Mouse (Mus musculus): ENCODE data around the gene Zeb2.

The Zeb2 gene

DNA sequence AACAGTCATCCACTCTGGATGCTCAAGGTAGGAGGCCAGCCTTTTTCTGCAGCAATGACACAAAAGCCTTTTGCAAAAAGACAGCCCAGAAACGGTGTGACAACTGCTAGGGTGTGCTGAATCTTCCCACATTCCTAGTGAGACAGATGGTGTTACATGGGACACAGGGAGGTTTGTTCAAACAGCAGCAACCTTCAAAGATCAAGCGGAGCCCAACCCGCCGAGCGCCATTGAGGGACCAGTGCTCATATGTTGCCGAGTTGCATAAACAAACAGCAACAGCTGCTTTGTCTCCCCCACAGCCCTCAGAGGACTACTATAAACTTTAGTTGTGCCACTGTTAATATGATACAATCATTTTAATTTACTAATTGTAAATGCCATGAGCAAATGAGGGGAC lies 117.3 kb downstream of the Zeb2 start:
- DNase-seq (ENCODE audit: low read depth, low spot score) = no peak

DNA sequence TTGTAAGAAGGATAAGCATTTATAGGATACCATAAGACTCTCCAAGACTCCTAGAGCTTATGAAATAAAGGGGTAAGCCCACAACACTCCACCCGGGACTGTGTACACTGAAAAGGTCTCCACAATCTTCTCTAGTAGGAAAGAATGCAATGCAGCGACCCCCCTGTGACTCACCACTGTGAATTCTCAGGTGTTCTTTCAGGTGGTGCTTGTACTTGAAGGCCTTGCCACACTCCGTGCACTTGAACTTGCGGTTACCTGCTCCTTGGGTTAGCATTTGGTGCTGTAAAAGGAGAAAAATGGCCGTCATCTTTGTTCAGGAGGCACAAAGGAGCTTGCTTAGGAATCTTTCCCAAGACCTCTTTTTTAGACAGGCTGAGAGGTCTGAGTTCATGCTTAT lies 118.5 kb downstream of the Zeb2 start:
- DNase-seq (ENCODE audit: low read depth, low spot score) = no peak

DNA sequence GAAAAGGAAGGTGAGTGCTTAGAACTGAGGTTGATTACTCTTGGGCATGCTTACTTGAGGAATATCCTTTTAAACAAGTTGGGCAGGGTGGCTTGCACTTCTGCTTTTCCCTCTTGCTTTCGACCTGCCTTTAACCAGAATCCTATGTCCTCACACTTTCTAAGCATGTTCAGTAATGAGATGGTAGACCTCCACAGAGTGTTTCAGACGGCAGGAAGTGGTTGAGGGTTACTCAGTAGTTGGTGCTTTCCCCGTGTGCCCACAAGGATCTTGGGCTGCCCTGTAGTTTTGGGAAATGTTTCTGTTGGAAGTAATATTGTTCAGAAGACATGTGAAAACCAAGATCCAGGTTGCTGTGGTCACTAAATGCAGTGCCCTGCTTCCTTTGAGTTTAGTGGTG lies 135.5 kb downstream of the Zeb2 start:
- DNase-seq (ENCODE audit: low read depth, low spot score) = no peak

DNA sequence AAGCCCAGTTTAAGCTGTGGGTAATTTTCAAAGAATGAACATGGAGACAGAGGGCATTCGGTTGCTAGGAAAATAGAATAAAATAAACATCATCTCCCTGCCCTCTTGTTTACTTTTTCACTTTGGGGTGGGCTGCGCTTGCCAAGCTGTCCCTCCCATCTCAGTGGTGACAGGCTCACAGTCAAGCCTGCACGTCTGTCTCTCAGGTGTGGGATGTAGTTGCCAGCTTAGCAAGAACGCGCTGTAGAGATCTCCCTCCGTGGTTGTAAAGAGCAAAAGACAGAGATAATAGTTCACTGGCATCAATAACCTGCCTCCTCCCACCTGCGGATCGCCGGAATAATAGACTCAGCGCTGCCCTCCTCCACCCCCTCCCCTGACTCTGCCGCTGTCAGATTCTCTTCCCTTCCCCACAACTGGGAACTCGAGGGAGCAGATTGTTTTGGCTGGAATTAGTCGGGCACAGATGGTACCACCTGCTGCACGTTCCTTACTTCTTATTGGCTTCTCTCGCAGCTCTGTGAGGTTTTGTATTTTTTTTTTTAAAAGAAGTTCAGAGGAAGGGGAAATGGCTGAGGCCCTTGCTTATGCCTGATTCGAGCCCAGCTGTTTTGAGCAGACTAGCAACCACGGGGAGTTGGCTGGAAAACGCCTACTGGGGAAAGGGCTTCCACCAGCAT lies 138.0 kb downstream of the Zeb2 start:
- no peak for DNase-seq (ENCODE audit: low read depth, low spot score)

DNA sequence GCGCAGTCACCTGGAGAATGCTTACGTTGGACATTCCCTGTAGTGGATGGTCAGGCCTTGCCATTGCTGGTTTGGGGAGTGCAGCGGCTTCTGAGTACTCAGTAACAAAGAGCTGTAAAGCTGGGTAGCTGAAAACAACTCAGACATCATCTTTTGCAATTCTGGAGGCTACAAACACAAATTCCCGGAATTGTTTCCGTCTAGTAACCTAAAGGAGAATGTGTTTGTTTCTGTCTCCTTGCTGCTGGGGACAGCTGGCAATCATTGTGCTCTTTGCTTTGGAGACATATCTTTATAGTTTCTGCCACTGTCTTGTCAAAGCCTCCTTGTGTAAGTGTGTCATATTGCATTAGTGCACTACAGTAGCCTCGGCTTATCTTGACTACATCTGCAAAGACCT lies 139.2 kb downstream of the Zeb2 start:
- DNase-seq (ENCODE audit: low read depth, low spot score) = no peak

DNA sequence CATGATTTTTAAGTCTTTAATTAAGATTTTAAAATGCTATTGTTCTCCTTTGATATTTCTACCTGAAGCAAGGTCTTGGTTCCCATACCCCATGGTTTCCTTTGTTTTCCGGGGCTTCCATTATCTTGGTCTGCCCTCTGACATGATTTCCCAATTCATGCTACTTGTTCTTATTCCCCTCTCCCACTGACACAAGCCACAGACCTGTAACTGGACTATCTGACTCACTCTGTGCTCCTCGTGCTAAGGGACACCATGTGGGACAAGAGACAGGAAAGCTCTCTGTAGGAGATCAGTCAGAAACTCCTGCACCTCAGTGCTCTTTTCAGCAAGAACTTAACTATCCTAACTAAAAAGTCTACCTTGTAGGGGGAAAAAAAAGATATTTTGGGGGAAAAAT lies 139.6 kb downstream of the Zeb2 start:
- no peak for DNase-seq (ENCODE audit: low read depth, low spot score)

DNA sequence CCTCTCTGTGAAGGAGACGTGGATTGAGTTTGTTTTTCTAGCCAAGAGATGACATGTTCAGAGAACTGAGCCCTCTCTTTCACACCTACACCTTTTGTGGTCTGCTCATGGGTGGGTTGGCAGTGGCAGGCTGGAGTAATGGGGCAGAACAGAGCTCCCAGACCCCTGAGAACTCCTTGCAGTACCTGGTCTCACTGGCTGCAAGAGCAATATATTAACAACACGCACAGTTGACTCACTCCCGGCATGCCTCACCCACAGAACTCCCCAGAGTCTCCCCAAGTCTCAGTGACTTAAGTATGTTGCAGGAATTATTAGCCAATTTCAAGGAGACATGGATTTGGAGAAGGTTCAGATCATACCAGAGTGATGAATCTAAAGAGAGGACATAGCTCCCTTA lies 140.1 kb downstream of the Zeb2 start:
- no peak for DNase-seq (ENCODE audit: low read depth, low spot score)

DNA sequence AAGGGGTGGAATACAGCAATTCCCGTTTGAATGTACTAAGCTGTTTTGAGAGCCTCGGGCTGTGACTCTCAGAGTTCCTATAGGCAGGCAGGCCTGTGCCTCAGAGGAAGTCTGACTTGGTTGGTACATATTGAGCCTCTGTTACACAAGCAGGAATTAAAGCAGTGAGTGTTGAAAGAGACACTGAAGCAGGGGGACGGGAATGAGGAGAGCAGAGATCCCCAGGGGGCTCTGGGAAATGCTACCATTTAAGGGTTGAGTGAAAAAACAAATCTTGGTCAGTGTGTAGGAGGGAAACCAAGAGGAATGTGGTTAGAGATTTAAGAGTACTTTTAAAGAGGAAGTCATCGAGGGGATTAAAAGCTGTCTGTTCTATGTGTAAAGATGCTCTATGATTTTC lies 140.7 kb downstream of the Zeb2 start:
- no peak for DNase-seq (ENCODE audit: low read depth, low spot score)

DNA sequence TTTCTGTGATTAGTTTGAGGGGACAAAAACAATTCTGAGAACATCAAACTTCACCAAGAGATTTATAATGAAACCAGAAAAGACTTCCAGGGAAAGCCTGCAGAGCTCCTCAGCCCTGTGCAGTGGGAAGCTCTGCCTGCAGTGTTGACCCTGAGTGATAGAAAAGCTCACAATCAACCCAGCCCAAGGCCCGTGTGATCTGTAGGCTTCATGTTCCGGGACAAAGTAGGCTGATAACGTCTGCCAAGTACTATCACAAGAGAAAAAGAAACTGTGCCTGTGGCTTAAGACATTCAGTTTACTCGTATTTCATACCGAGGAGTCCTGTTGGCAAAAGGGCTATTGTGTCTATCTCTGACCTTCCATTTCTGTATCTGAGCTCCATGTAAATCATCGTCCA lies 143.4 kb downstream of the Zeb2 start:
- DNase-seq (ENCODE audit: low read depth, low spot score) = no peak

DNA sequence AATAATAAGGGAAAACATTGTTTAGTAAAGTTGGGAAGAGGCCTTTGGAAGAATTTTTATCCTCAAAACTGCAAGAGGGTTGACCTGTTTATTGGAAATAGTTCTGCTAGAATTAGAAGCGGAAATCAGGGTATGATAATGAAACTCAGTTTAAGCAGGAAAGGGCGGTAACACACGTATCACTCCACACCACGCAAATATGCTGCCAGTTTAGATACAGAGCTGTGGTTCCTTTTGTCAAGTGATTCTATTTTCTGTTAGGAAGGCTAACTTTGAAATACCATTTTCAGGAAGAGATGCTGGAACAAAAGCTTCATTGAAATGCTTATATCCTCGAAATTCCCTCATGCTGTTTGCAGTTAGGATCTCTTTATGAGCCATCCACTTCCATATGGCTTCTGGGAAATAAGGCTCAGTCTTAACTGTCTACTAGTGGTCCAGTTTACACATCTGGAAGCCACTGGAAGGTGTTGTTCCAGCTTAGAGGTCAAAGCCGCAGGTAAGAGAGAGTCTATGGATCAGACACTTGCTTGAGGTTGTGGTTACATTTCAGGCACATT lies 147.0 kb downstream of the Zeb2 start:
- no peak for DNase-seq (ENCODE audit: low read depth, low spot score)

DNA sequence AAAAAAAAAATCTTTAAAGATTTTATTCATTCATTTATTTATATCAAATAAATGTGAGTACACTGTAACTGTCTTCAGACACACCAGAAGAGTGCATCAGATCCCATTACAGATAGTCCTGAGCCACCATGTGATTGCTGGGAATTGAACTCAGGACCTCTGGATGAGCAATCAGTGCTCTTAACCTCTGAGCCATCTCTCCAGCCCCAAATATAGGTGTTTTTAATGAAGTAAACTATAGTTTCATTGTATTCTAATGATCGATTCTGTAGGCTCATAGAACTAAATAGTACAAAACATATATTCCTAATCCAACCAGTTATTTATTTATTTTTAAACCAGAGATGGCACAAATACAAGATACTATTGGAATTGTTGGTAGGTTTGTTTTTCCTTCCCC lies 147.6 kb downstream of the Zeb2 start:
- DNase-seq (ENCODE audit: low read depth, low spot score) = no peak

DNA sequence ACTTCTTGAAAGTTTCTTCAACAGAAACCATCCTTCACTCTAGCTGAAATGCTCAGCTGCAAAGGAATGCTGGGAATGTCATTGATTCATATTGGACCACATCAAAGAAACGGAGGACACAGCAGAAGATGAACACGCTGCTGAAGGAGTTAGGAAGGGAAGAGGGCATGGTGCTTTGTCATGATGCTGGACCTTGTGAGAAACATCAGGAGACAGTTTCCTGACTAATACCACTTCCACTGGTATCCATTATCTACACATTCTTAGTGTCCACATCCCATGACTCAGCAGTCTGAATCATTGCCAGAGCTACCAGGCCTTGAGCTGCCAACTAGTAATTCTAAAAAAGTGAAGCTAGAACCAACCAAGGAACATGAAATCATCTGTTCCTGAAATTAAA lies 148.0 kb downstream of the Zeb2 start:
- no peak for DNase-seq (ENCODE audit: low read depth, low spot score)

DNA sequence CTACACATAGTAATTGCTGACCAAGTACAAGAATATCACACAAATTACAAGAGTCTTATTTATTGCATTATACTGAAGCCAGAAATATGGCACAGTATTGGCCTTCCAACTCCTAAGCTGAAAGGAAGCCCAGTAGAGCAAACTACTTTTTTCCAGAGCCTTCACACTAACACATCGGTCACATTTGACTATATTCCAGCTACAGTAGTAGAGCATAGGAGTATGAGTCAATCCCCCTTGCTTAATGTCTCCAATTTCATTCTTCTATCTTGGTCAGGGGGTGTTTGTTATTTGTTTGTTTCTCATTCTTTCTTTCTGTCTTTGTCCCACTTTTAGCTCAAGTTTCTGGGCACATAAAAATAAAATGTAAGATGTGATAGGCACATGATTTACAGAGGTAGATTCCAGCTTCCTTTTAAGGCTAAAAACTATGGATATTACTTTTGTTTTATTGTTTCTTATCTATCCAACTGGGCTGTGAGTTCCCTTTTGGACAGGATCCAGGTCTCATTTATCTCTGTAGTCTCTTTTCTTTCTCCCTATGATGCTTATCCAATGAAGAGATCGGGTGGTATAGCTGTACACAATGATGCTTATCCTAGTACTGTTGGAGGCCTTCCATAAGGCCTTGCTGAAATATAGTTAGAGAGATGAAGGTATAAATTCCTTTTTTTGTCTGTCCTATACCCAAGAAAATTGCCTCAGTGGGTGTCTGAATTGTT lies 151.2 kb downstream of the Zeb2 start:
- DNase-seq (ENCODE audit: low read depth, low spot score) = no peak

DNA sequence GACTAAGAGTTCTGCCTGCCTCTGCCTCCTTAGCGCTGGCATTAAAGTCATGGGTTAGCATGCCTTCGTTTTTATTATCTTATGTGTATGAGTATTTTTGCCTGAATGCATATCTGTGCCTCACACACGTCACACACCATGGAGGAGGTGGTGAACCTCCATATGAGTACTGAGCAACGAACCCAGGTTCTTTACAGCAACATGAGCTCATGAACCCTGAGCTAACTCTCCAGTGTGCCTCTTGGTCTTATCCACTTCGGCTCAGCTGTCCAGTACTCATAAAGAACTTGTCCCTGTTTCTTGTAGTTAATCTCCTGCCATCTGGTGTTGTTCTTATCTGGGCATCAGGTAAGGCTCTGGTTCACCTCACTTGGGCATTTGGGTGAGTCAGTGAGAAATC lies 154.6 kb downstream of the Zeb2 start:
- DNase-seq (ENCODE audit: low read depth, low spot score) = peak; percentile 11

DNA sequence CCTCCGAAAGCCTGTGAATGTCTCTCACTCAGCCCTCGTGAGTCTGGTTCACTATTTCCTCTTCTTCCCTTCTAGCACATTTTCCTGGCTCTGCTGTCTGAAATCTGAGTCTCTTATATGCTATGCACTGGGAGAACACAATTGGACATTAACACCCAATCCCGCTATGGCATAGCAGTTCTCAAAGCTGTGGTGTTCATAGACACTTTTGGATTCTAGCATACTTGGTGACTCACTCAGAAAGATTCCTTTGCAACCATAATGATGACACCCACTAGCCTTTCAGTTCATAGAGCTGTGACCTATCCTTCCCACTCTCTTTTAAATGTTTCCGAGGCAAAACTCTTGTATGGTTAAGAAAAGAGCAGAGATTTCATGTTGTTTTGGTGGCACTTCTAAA lies 156.0 kb downstream of the Zeb2 start:
- no peak for DNase-seq (ENCODE audit: low read depth, low spot score)

DNA sequence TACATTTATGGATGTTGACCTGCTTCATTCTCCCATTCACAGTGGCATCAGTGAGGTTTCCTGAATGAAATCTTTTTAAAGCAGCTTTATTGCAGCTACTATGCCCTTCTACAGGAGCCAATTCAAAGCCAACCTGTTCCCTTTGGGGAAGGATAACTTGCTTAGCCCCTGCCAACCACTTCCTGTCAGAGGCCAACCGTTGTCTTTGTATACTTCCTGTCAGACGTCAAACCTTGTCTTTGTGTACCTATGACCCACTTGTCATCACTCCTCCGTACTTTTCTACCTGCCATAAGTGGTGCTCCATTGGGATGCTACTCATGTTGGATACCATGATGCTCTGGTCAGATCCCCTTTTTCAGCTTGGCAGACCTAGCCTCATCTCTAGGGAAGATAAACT lies 156.6 kb downstream of the Zeb2 start:
- DNase-seq (ENCODE audit: low read depth, low spot score) = no peak

DNA sequence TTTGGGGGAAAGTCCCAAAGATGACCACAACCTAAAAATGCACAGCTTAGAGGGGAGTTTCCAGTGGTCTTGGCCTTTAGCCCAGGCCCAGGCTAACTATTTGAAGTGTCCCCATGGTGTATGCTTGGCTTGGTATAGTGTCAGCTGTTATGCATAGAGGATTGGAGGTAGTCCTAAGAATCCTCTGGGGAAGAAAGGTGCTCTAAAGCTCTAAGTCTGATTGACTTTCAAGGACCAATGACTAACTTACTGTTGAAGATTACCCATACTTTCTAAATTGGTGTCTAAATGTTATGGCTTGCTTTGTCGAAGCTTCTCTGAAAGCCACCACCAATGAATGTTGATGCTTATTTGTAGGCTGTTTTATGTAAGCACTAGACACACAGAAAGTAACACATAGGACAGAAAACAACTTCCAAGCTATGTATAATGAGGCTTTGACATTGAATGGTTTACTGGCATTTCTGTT lies 159.8 kb downstream of the Zeb2 start:
- no peak for DNase-seq (ENCODE audit: low read depth, low spot score)

DNA sequence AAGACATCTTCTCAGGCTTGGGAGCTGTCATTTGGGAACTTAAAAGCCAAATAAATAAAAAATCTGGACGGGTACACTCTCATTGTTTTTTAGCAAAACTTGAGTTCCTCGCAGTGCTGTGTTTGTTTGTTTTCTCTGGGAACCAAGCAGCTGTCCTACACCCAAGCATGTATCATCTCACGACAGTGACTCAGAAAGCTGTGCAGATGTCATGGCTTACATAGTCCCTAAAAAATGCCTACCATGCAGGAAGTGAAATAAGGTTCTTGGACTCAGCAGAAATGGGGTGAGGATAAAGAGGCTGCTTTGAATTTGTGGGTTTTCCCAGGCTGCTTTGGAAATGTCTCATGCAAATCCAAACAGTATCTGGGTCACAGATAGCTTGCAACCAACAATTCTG lies 161.0 kb downstream of the Zeb2 start:
- no peak for DNase-seq (ENCODE audit: low read depth, low spot score)

DNA sequence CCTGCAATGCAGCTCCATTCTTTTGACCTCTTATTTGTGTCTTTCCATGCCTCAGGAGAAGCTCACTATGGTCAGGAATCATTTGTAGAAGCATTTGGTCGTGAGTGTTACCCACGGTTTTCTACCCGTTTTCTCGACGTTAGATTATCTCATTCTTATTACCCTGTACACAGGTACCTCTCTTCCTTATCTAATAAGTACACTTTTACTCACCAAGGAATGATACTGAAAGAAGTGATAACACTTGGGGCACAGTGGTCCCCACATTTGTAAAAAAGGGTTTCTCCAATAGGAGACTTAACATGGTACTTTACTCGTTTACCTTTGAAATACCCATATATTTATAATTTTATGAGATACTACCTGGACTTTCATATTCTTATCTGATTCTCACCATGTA lies 161.7 kb downstream of the Zeb2 start:
- no peak for DNase-seq (ENCODE audit: low read depth, low spot score)

DNA sequence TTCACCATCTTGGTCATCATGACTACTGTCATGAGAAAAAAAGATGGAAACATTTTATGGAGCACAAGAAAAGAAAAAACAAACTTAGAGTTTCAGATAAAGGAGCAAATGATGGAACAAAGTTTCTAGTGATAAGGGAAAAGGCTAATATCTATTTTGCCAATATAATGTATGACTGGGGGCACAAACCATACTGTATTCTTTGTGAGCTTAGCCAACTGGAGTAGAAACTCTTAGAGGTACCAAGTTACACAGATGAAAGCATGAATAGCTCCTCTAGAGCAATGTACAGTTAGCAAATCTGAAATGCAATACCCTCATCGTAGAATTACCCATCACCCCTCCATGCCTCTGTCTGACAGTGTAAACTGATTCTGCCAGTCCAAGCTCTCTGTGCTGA lies 163.0 kb downstream of the Zeb2 start:
- DNase-seq (ENCODE audit: low read depth, low spot score) = no peak

DNA sequence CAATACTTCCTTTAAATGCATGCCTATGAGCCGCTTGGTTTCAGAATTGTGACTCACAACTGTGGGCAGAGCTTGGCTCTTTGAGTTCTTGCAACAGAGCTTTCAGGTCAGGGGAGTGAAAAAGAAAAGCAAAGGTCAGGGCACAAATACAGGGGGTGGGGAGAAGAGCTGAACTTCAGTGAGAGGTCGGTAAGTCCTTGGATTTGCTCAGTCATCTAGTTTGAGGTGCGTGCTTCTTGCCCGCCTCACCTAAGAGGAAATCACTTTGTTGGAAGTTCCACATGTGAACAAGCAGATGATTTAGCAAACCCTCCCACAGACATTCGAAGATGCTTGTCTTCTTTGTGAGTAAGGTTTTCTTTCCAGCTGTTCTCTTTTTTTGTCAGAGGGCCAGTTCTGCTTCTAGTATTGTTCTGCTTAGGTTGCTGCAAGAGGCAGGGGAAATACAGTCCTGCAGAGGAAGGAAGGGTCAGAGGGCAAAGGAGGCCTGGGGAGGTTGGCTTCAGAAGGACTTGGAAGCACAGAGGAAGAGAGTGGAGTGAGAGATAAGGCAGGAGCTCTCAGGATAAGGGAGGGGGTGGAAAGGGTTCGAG lies 164.3 kb downstream of the Zeb2 start:
- no peak for DNase-seq (ENCODE audit: low read depth, low spot score)

DNA sequence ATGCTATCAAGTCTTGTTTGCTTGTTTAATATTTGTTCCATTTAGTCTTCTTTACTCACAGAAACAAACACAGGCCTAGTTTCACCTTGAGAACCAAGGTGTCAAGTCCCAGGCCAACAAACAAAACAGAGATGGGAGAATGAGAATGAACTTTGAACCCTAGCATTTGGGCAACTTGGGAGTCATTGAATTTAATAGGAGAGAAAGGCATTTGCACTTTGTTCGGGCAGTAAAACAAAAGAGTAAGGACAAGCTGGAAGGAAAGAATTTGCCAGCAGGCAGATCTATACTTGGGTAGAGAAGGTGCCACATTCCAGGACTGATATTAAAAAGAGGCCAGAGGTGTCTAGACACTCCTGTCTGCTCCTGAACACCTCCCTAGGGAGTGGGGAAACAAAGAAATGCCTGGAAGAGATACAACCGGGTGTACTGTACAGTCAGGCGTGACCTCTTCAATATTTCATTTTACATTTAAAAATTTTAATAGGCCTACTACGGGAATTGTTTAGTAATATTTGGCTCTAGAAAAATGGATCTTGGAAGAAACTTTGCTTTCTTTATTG lies 165.5 kb downstream of the Zeb2 start:
- no peak for DNase-seq (ENCODE audit: low read depth, low spot score)

DNA sequence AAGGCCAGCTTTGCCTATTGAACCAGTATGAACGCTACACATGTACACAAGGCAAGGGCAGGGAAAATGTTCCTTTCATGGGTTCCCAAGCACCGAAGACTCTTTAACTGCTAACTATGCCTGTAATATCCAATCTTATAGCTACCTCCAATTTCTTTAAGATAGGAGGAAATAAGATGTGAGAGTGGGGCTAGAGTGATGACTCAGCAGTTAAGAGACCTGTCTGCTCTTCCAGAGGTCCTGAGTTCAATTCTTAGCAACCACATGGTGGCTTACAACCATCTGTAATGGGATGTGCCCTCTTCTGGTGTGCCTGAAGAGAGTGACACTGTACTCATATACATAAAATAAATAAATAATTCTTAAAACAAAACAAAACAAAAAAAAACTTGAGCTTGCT lies 172.5 kb downstream of the Zeb2 start:
- DNase-seq (ENCODE audit: low read depth, low spot score) = no peak
